Mouse (Mus musculus) left cerebral cortex, postnatal 14 days (tissue): ENCODE results near the gene Sufu. TPM values are rescaled to one million over a fixed set of nuclear protein-coding genes. Genes with fewer than 3 reads are reported as not detected.
A peak's percentile ranks its signal among the peaks of the same experiment; 100 is the strongest.

Experiments used
- DNase-seq, 2 experiments: peaks; one replicate each; pipeline ENCODE4 v3.0.0; 2021 to 2022; ENCODE audit warnings: low spot score in 2 of 2, mixed read lengths in 1 of 2
- intact Hi-C: fragments of 180-260 bp; cut with DNase I; formaldehyde crosslinking; loops from one replicate; pipeline ENCODE4 v1.15.1; 2025
- total RNA-seq, 2 experiments: library from RNA; stranded (reverse); gene quantifications; 2 replicates each; pipeline ENCODE4 v1.2.3; 2021

Gene Sufu
- total RNA-seq, 2 experiments from 2014 or later = 16.8 to 18.6 TPM

- DNase-seq = peak; percentile 43 to 58
These were observed 106.8 kb downstream of the Sufu start for GRCm38 (mm10) chr19:46503351-46504084.

GRCm38 (mm10) chr19:46504085-46504552, 107.4 kb downstream of the Sufu start:
- DNase-seq = no peak
- intact Hi-C loops = loop anchor here (5.0 kb wide), 1 partner anchor 107 kb away; the partner anchor contains the start of genes Actr1a and Sufu

More at GRCm38 (mm10) chr19:46503351-46504084, 106.8 kb downstream of the Sufu start:
- intact Hi-C loops = loop anchor here (2.0 to 5.0 kb wide), 3 partner anchors 21 to 106 kb away; partner anchors contain the start of genes Actr1a, Arl3, Sfxn2 and Sufu

DNA sequence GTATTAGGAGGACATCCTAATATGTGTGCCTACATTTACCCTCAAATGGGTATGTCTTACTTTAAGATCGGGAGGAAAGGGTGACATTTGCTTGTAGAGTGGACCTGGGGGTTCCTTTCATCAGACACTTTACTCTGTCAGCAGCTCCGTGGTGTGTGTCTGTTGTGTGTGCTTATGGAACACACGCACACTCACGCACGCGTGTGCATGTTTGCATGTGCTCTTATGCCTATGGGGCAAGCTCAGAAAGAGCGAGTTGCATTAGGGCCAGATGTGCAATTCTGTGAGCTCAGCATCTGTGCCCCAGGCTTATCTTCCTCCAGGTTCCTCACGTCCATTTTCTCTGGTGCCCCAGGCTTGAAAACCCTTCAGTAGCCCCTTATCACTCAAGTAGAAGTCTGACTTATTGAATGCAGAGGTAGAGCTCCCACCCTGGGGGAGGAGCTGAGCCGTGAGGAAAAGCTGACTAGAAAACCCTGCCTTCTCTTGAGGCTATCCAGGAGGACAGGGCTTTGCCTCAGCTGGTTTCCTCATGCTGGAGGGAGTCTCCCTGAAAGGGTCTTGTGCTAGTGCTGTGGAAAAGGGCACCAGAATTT, 108.2 kb downstream of the Sufu start:
- intact Hi-C loops = loop anchor here (5.0 kb wide), 1 partner anchor 108 kb away; the partner anchor contains the start of genes Actr1a and Sufu

GRCm38 (mm10) chr19:46505646-46506371, 109.1 kb downstream of the Sufu start:
- DNase-seq = no peak
- intact Hi-C loops = no loop called here

More for the DNA sequence above, 108.2 kb downstream of the Sufu start:
- DNase-seq = no peak

GRCm38 (mm10) chr19:46506372-46506717, 109.6 kb downstream of the Sufu start:
- DNase-seq = no peak
- intact Hi-C loops = no loop called here

GRCm38 (mm10) chr19:46507181-46507581, 110.5 kb downstream of the Sufu start:
- intact Hi-C loops = no loop called here
- no peak for DNase-seq

DNA sequence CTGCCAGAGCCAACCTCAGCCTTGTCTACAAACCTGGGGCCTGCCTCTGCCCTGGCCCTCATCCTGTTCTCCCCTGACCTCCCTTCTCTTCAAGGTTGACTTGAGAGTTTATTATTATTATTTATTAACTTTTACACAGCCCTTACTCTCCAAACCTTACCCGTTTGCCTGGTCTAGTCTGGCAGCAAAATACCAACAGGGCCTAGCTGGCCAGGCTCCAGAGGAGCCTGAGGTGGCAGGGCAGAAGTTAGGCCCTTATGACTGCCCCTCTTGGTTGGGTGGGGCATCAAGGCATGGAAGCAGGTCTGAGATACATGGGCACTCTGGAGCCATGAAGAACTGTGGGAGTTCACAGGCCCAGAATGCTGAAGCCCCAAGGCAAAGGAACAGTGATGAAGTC, 111.1 kb downstream of the Sufu start:
- no peak for DNase-seq
- intact Hi-C loops = no loop called here

- no peak for DNase-seq
- intact Hi-C loops = no loop called here
These were observed 112.0 kb downstream of the Sufu start for GRCm38 (mm10) chr19:46508738-46509137.

- intact Hi-C loops = no loop called here
- no peak for DNase-seq
These were observed 112.5 kb downstream of the Sufu start for GRCm38 (mm10) chr19:46509202-46509601.

- intact Hi-C loops = no loop called here
- no peak for DNase-seq
These were observed 113.0 kb downstream of the Sufu start for GRCm38 (mm10) chr19:46509736-46510135.

- intact Hi-C loops = no loop called here
- DNase-seq = no peak
These were observed 113.7 kb downstream of the Sufu start for GRCm38 (mm10) chr19:46510401-46510800.

DNA sequence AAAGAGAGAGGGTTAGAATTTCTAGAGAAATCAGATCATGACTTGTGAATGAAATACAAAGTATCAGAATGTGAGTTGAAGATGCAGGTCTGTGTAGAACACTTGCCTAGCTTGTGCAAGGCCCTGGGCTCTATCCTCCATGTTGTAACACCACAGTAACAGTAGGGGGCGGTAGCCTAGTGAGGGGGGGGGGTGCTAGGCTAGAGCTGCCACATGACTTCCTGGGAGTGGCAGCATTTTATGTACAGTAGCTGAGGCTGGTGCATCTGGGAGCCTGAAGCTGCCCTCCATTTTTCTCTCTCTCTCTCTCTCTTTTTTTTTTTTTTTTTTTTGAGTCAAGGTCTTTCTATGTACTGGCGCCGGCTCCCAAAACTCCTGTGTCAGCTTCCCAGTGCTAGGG, 114.1 kb downstream of the Sufu start:
- intact Hi-C loops = no loop called here

DNA sequence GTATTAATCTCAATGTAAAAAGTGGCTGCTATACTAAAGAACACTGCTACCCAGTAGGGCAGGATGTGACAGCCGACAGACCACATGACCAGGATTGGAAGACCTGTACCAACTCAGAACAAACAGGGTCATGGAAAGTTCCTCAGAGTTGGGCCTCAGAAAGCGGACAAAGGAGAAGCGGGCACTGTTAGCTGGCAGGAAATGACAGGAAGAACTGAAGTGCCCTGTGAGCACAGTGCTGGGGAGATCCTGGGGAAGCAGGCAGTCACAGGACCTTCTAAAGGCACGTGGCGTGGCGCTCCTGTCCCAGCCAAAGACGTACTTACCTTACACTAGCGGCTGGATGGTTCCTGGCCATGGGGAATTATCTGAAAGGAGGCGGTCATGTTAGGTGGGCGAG, 114.6 kb downstream of the Sufu start:
- DNase-seq = no peak
- intact Hi-C loops = no loop called here

More for the DNA sequence above, 114.1 kb downstream of the Sufu start:
- DNase-seq = no peak

DNA sequence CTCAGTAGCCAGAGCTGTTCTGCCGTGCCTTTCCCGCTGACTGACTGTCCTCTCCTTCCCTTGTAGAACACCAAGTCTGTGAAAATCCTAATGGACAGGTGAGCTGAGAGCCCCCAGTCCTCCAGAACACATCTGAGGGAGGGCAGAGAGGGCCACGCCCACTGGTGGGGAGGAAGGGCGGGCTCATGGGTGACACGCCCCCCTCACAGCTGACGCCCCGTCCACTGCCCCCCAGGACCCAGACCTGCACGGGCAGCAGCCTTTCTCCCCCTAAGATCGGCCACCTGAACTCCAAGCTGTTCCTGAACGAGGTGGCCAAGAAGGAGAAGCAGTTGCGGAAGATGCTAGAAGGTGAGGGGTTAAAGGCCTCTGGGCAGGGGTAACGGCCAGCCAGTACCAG, 117.7 kb downstream of the Sufu start:
- intact Hi-C loops = no loop called here
- no peak for DNase-seq

DNA sequence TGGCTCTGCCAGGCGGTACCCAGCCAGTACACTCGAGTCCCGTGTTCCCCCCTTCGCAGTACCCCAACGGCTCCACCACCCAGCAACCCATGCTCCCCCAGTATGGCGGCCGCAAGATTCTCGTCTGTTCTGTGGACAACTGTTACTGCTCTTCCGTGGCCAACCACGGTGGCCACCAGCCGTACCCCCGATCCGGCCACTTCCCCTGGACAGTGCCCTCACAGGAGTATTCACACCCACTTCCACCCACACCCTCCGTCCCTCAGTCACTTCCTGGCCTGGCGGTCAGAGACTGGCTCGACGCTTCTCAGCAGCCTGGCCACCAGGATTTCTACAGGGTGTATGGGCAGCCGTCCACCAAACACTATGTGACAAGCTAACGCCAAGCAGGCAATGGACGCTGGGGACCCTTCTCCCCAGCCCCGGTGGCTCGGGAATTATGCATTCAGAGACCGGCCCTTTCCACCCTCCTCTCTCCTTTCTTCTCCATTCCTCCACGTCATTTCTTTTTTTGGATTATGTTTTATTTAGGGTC, 118.7 kb downstream of the Sufu start:
- intact Hi-C loops = no loop called here
- DNase-seq = no peak

GRCm38 (mm10) chr19:46516667-46517528, 120.2 kb downstream of the Sufu start:
- intact Hi-C loops = no loop called here
- no peak for DNase-seq

DNA sequence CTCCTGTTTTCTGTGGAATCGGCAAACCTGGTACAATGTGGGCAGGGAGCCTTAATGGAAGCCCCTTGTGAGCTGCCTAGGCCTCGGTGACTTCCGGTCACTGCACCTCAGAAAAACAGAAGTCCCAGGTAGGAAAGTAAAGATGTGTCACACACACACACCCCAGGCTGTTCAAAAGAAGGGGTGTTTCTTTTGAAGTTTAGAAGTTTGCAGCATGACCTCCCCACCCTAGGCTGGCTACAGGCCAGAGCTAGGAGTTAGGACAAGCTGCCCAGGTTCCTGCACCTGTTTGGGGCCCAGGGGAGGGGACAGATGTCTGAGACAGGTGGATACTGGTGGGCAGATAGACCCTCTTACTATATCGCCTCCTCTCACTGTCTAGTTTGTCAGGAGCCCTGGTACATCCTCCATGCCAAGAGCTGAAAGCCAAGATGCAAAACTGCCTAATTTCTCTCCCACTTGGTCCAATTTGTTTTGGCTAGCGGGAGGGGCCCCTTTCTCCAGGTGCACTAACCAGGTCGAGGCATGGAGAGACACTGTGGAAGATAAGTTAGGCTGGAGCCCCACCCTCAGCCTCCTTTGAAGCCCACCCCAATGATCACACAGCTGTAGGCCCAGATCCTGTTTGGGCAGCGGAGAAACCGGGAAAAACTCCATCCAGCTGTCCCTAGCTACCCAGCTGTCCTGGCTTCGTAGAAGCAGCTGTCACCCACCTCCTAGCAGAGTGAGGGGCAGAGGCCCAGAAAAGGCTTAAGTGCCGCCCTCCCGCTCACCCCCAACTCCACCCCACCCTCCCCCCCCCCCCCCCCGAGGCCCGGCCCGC, 121.0 kb downstream of the Sufu start:
- intact Hi-C loops = no loop called here
- no peak for DNase-seq

- DNase-seq = no peak
- intact Hi-C loops = no loop called here
These were observed 121.7 kb downstream of the Sufu start for GRCm38 (mm10) chr19:46518352-46518787.
